Mouse (Mus musculus) liver, embryonic 14.5 days (tissue): ENCODE measurements around the gene 2300002M23Rik. TPM values are rescaled to one million over a fixed set of nuclear protein-coding genes. Genes with fewer than 3 reads are reported as not detected.

Experiments used
- ATAC-seq: fragments of 200-750 bp; cut with Nextera tagmentation; 2 replicates; pipeline ENCODE4 v1.8.0; 2017; ENCODE audit warnings: moderate number of reproducible peaks, mild to moderate bottlenecking, moderate library complexity; ENCODE audit not compliant: insufficient read depth
- DNase-seq, 3 experiments: peaks; one replicate each; pipeline ENCODE4 v3.0.0-alpha.2; 2012 to 2013; ENCODE audit warnings: low read depth in 3 of 3, low spot score in 3 of 3
- H3K27ac ChIP-seq: fragments of 300-500 bp; sonication (generic); 2 replicates; pipeline ENCODE4 v1.5.1; 2014; ENCODE audit warnings: moderate library complexity, mild to moderate bottlenecking, control low read depth, inconsistent platforms
- H3K27me3 ChIP-seq: fragments of 300-500 bp; sonication (generic); 2 replicates; pipeline ENCODE4 v1.6.1; 2014; ENCODE audit warnings: mild to moderate bottlenecking, low read length, moderate library complexity; ENCODE audit not compliant: control insufficient read depth, insufficient read depth
- H3K36me3 ChIP-seq: fragments of 300-500 bp; sonication (generic); replicated peaks from 2 replicates; pipeline ENCODE4 v1.6.1; 2014; ENCODE audit warnings: low read depth; ENCODE audit not compliant: control insufficient read depth, insufficient read depth
- H3K4me1 ChIP-seq, 2 experiments: fragments of 200-500 bp in 1 of 2; fragments of 300-500 bp in 1 of 2; sonication (generic) in 1 of 2; replicated peaks; 2 replicates each; pipeline ENCODE4 v1.6.1; 2012 to 2014; ENCODE audit warnings: antibody characterized with exemption in 1 of 2, inconsistent platforms in 1 of 2, low read length in 1 of 2; ENCODE audit not compliant: control insufficient read depth in 2 of 2, insufficient read depth in 2 of 2
- H3K4me2 ChIP-seq: fragments of 300-500 bp; sonication (generic); 2 replicates; pipeline ENCODE4 v1.6.1; 2014; ENCODE audit warnings: low read depth, mild to moderate bottlenecking, control low read depth, moderate library complexity
- H3K4me3 ChIP-seq, 2 experiments: fragments of 200-500 bp in 1 of 2; fragments of 300-500 bp in 1 of 2; sonication (generic) in 1 of 2; 2 replicates each; pipeline ENCODE4 v1.5.1; 2012 to 2014; ENCODE audit warnings: low read depth in 2 of 2, low read length in 2 of 2, mild to moderate bottlenecking in 2 of 2, control low read depth in 1 of 2, inconsistent platforms in 1 of 2, moderate library complexity in 1 of 2; ENCODE audit not compliant: insufficient read depth in 1 of 2
- H3K9ac ChIP-seq: fragments of 300-500 bp; sonication (generic); replicated peaks from 2 replicates; pipeline ENCODE4 v1.6.1; 2014; ENCODE audit warnings: mild to moderate bottlenecking, control low read depth, moderate library complexity
- H3K9me3 ChIP-seq: fragments of 300-500 bp; sonication (generic); 2 replicates; pipeline ENCODE4 v1.6.1; 2016; ENCODE audit warnings: low read length, mixed read lengths; ENCODE audit not compliant: control insufficient read depth
- CTCF ChIP-seq: IDR thresholded peaks from 2 replicates; pipeline ENCODE4 v1.5.1; 2016; ENCODE audit warnings: antibody characterized with exemption, low read depth, control low read depth
- EP300 ChIP-seq: IDR thresholded peaks from 2 replicates; pipeline ENCODE4 v1.6.1; 2016; ENCODE audit warnings: antibody characterized with exemption, low read depth
- WGBS: fragments of 180-500 bp; shearing (Covaris S2); extraction: QIAGEN DNeasy Blood & Tissue Kit; methylation state at CpG from one replicate; pipeline ENCODE4 v1.1.7; 2014; ENCODE audit not compliant: insufficient replicate concordance; 5-methylcytosine and 5-hydroxymethylcytosine counted together
- polyA plus RNA-seq, 2 experiments: library from polyadenylated mRNA; depleted of rRNA in 1 of 2; stranded (reverse) in 1 of 2; unstranded in 1 of 2; fragments of >200 nt; fragmentation: Nextera tagmentation in 1 of 2; extraction: Ambion mirVana in 1 of 2; gene quantifications; 2 replicates each; pipeline versions ENCODE4 v1.2.1 to v1.2.3; 2012 to 2014

2300002M23Rik gene
- polyA plus RNA-seq, 2 experiments = not detected

GRCm38 (mm10) chr17:35554761-35555397 lies 12.4 kb upstream of the 2300002M23Rik start:
- H3K9ac ChIP-seq = no peak overlapping the region
- WGBS = 71% methylated on average over 18 of the region's 18 CpGs
- H3K4me3 ChIP-seq = no peak overlapping the region
- DNase-seq (no peak), ATAC-seq (no peak)
- H3K27ac ChIP-seq = no peak overlapping the region
- TF ChIP-seq EP300 (no peak), CTCF (no peak)
- H3K9me3 ChIP-seq = no peaks in the 10 kb centered on the region
- no peak overlapping the region for H3K4me2 ChIP-seq
- H3K27me3 ChIP-seq = no peaks in the 10 kb centered on the region
- no peaks in the 10 kb centered on the region for H3K4me1 ChIP-seq
- no peaks in the 10 kb centered on the region for H3K36me3 ChIP-seq

GRCm38 (mm10) chr17:35556186-35556765 lies 11.0 kb upstream of the 2300002M23Rik start:
- Histone ChIP-seq H3K4me2 (no peak overlapping the region), H3K4me1 (no peaks in the 10 kb centered on the region), H3K27ac (no peak overlapping the region), H3K4me3 (no peak overlapping the region), H3K9ac (no peak overlapping the region), H3K36me3 (no peaks in the 10 kb centered on the region), H3K9me3 (no peaks in the 10 kb centered on the region), H3K27me3 (no peaks in the 10 kb centered on the region)
- DNase-seq (no peak), ATAC-seq (no peak)
- TF ChIP-seq CTCF (no peak), EP300 (no peak)
- WGBS = 71% methylated on average over 13 of the region's 13 CpGs

- H3K4me1 ChIP-seq = no peaks in the 10 kb centered on the region
- TF ChIP-seq CTCF (peak; percentile 81), EP300 (no peak)
- no peak overlapping the region for H3K4me3 ChIP-seq
- H3K27me3 ChIP-seq = no peaks in the 10 kb centered on the region
- H3K27ac ChIP-seq = no peak overlapping the region
- no peak for DNase-seq
- no peak overlapping the region for H3K4me2 ChIP-seq
- H3K9ac ChIP-seq = no peak overlapping the region
- no peaks in the 10 kb centered on the region for H3K36me3 ChIP-seq
- whole genome bisulfite sequencing = 20% methylated on average over 5 of the region's 5 CpGs
- no peaks in the 10 kb centered on the region for H3K9me3 ChIP-seq
- no peak for ATAC-seq
These were observed 10.4 kb upstream of the 2300002M23Rik start for GRCm38 (mm10) chr17:35556812-35557211.

- ATAC-seq (no peak), DNase-seq (no peak)
- Histone ChIP-seq H3K4me1 (no peaks in the 10 kb centered on the region), H3K36me3 (no peaks in the 10 kb centered on the region), H3K4me2 (no peak overlapping the region), H3K27me3 (no peaks in the 10 kb centered on the region), H3K9me3 (no peaks in the 10 kb centered on the region), H3K9ac (no peak overlapping the region), H3K4me3 (no peak overlapping the region), H3K27ac (no peak overlapping the region)
- WGBS = 66% methylated on average over 9 of the region's 9 CpGs
- no peak for TF ChIP-seq EP300
- no peak for TF ChIP-seq CTCF
These were observed 9.9 kb upstream of the 2300002M23Rik start for GRCm38 (mm10) chr17:35557351-35557750.

- no peaks in the 10 kb centered on the region for H3K4me1 ChIP-seq
- no peak overlapping the region for H3K4me3 ChIP-seq
- ATAC-seq (no peak), DNase-seq (no peak)
- TF ChIP-seq EP300 = no peak
- TF ChIP-seq CTCF = no peak
- no peak overlapping the region for H3K9ac ChIP-seq
- H3K4me2 ChIP-seq = no peak overlapping the region
- no peaks in the 10 kb centered on the region for H3K27me3 ChIP-seq
- H3K27ac ChIP-seq = no peak overlapping the region
- no peaks in the 10 kb centered on the region for H3K36me3 ChIP-seq
- 35% methylated on average over 8 of the region's 8 CpGs for WGBS
- H3K9me3 ChIP-seq = no peaks in the 10 kb centered on the region
These were observed 9.0 kb upstream of the 2300002M23Rik start for GRCm38 (mm10) chr17:35558216-35558615.
